Mouse (Mus musculus) MEL (cell line): Measurements from ENCODE around the gene Scgb1b24. TPM values are rescaled to one million over a fixed set of nuclear protein-coding genes. Genes with fewer than 3 reads are reported as not detected.

Source experiments
- DNase-seq: peaks from one replicate; pipeline ENCODE4 v3.0.0; 2011; ENCODE audit warnings: low read depth, low spot score
- H3K27ac ChIP-seq: 2 replicates; pipeline ENCODE4 v1.5.1; 2012; ENCODE audit warnings: low read depth, mild to moderate bottlenecking, control low read depth, low read length, moderate library complexity; ENCODE audit not compliant: control insufficient read depth
- H3K27me3 ChIP-seq, 2 experiments: fragments of 150-350 bp in 1 of 2; sonication (generic) in 1 of 2; 2 replicates each; pipeline ENCODE4 v1.6.1; 2012; ENCODE audit warnings: low read length in 2 of 2, mild to moderate bottlenecking in 2 of 2, improper control_type of control experiment in 1 of 2, moderate library complexity in 1 of 2; ENCODE audit not compliant: insufficient read depth in 2 of 2, control insufficient read depth in 1 of 2
- H3K36me3 ChIP-seq, 2 experiments: 2 replicates each; pipeline ENCODE4 v1.6.1; 2012 to 2014; ENCODE audit warnings: low read length in 2 of 2, improper control_type of control experiment in 1 of 2, inconsistent platforms in 1 of 2, mild to moderate bottlenecking in 1 of 2; ENCODE audit not compliant: insufficient read depth in 2 of 2, control insufficient read depth in 1 of 2
- H3K4me1 ChIP-seq, 2 experiments: fragments of 150-350 bp in 1 of 2; sonication (generic) in 1 of 2; 2 replicates each; pipeline ENCODE4 v1.6.1; 2012; ENCODE audit warnings: low read length in 2 of 2, improper control_type of control experiment in 1 of 2, mild to moderate bottlenecking in 1 of 2; ENCODE audit not compliant: insufficient read depth in 2 of 2, control insufficient read depth in 1 of 2
- H3K4me3 ChIP-seq, 2 experiments: fragments of 150-350 bp in 1 of 2; sonication (generic) in 1 of 2; 2 replicates each; pipeline ENCODE4 v1.5.1; 2012; ENCODE audit warnings: low read depth in 2 of 2, low read length in 2 of 2, mild to moderate bottlenecking in 2 of 2, moderate library complexity in 2 of 2, control low read depth in 1 of 2, improper control_type of control experiment in 1 of 2; ENCODE audit not compliant: control insufficient read depth in 1 of 2, insufficient read depth in 1 of 2
- H3K79me2 ChIP-seq: 2 replicates; pipeline ENCODE4 v1.6.1; 2012; ENCODE audit warnings: mild to moderate bottlenecking, low read length, moderate library complexity; ENCODE audit not compliant: control insufficient read depth, poor library complexity, insufficient read depth
- H3K9ac ChIP-seq: 2 replicates; pipeline ENCODE4 v1.6.1; 2012; ENCODE audit warnings: low read depth, mild to moderate bottlenecking, control low read depth, low read length, moderate library complexity; ENCODE audit not compliant: control insufficient read depth, poor library complexity, severe bottlenecking
- H3K9me3 ChIP-seq: fragments of 150-350 bp; sonication (generic); replicated peaks from 2 replicates; pipeline ENCODE4 v1.6.1; 2012; ENCODE audit warnings: mild to moderate bottlenecking, low read length, improper control_type of control experiment, moderate library complexity; ENCODE audit not compliant: insufficient read depth
- CHD1 ChIP-seq: IDR thresholded peaks from 2 replicates; pipeline ENCODE4 v1.6.1; 2012; ENCODE audit warnings: low read depth, mild to moderate bottlenecking, inconsistent platforms, low read length, improper control_type of control experiment
- CHD2 ChIP-seq: IDR thresholded peaks from 2 replicates; pipeline ENCODE4 v1.6.1; 2011; ENCODE audit warnings: low read length, improper control_type of control experiment
- E2F4 ChIP-seq: IDR thresholded peaks from 2 replicates; pipeline ENCODE4 v1.6.1; 2011; ENCODE audit warnings: low read depth, low read length, improper control_type of control experiment, borderline replicate concordance
- ELF1 ChIP-seq: IDR thresholded peaks from 2 replicates; pipeline ENCODE4 v1.6.1; 2014; ENCODE audit warnings: low read depth, mild to moderate bottlenecking, inconsistent platforms, low read length, improper control_type of control experiment, moderate library complexity
- EP300 ChIP-seq, 2 experiments: IDR thresholded peaks; 2 replicates each; pipeline ENCODE4 v1.6.1; 2011; ENCODE audit warnings: improper control_type of control experiment in 2 of 2, low read length in 2 of 2, low read depth in 1 of 2, mild to moderate bottlenecking in 1 of 2
- MAFK ChIP-seq: IDR thresholded peaks from 2 replicates; pipeline ENCODE4 v1.6.1; 2011; ENCODE audit warnings: low read depth, mild to moderate bottlenecking, low read length, improper control_type of control experiment, borderline replicate concordance
- MEF2A ChIP-seq: IDR thresholded peaks from 2 replicates; pipeline ENCODE4 v1.6.1; 2014; ENCODE audit warnings: low read depth, mild to moderate bottlenecking, inconsistent platforms, low read length, improper control_type of control experiment; ENCODE audit not compliant: poor library complexity, insufficient replicate concordance, severe bottlenecking; ENCODE audit errors: extremely low read depth
- MYB ChIP-seq: IDR thresholded peaks from 2 replicates; pipeline ENCODE4 v1.6.1; 2011; ENCODE audit warnings: mild to moderate bottlenecking, low read depth, low read length, improper control_type of control experiment
- MYC ChIP-seq: IDR thresholded peaks from 2 replicates; pipeline ENCODE4 v1.6.1; 2011; ENCODE audit warnings: low read depth, mild to moderate bottlenecking, low read length, improper control_type of control experiment, moderate library complexity
- POLR2A ChIP-seq, 2 experiments: IDR thresholded peaks; 2 replicates each; pipeline ENCODE4 v1.6.1; 2011 to 2012; ENCODE audit warnings: low read length in 2 of 2, mild to moderate bottlenecking in 2 of 2, control low read depth in 1 of 2, improper control_type of control experiment in 1 of 2, low read depth in 1 of 2, moderate library complexity in 1 of 2; ENCODE audit not compliant: control insufficient read depth in 1 of 2, insufficient read depth in 1 of 2, poor library complexity in 1 of 2
- POLR2AphosphoS2 ChIP-seq: IDR thresholded peaks from 2 replicates; pipeline ENCODE4 v1.6.1; 2011; ENCODE audit warnings: low read length, improper control_type of control experiment
- RCOR1 ChIP-seq: IDR thresholded peaks from 2 replicates; pipeline ENCODE4 v1.6.1; 2012; ENCODE audit warnings: low read depth, mild to moderate bottlenecking, inconsistent platforms, low read length, improper control_type of control experiment
- SIN3A ChIP-seq: IDR thresholded peaks from 2 replicates; pipeline ENCODE4 v1.6.1; 2012; ENCODE audit warnings: low read length, improper control_type of control experiment, inconsistent platforms
- USF2 ChIP-seq, 2 experiments: IDR thresholded peaks; 2 replicates each; pipeline ENCODE4 v1.6.1; 2011 to 2012; ENCODE audit warnings: improper control_type of control experiment in 2 of 2, low read length in 2 of 2, borderline replicate concordance in 1 of 2, inconsistent platforms in 1 of 2, low read depth in 1 of 2, mild to moderate bottlenecking in 1 of 2; ENCODE audit not compliant: insufficient read depth in 1 of 2
- ZKSCAN1 ChIP-seq: IDR thresholded peaks from 2 replicates; pipeline ENCODE4 v1.6.1; 2012; ENCODE audit warnings: low read depth, mild to moderate bottlenecking, inconsistent platforms, low read length, improper control_type of control experiment, moderate library complexity
- ZMIZ1 ChIP-seq: IDR thresholded peaks from 2 replicates; pipeline ENCODE4 v1.6.1; 2012; ENCODE audit warnings: low read depth, mild to moderate bottlenecking, inconsistent platforms, low read length, improper control_type of control experiment, moderate library complexity
- ZNF384 ChIP-seq: IDR thresholded peaks from 2 replicates; pipeline ENCODE4 v1.6.1; 2012; ENCODE audit warnings: low read depth, mild to moderate bottlenecking, inconsistent platforms, low read length, improper control_type of control experiment
- polyA plus RNA-seq, 2 experiments: library from polyadenylated mRNA; stranded (reverse) in 1 of 2; unstranded in 1 of 2; fragments of >175 nt in 1 of 2; fragments of >200 nt in 1 of 2; gene quantifications; 2 replicates each; pipeline versions ENCODE4 v1.2.1 to v1.2.4; 2012; ENCODE audit warnings: low replicate concordance in 2 of 2, low read depth in 1 of 2; ENCODE audit not compliant: insufficient read length in 2 of 2, insufficient read depth in 1 of 2, missing spikeins in 1 of 2
- total RNA-seq: library from RNA; depleted of rRNA; stranded (reverse); fragments of 300-350 nt; gene quantifications from 2 replicates; pipeline ENCODE4 v1.2.3, GENCODE M21; 2012; rRNA removed

Scgb1b24 gene
- total RNA-seq (not detected in 2 replicates), polyA plus RNA-seq (not detected)

DNA sequence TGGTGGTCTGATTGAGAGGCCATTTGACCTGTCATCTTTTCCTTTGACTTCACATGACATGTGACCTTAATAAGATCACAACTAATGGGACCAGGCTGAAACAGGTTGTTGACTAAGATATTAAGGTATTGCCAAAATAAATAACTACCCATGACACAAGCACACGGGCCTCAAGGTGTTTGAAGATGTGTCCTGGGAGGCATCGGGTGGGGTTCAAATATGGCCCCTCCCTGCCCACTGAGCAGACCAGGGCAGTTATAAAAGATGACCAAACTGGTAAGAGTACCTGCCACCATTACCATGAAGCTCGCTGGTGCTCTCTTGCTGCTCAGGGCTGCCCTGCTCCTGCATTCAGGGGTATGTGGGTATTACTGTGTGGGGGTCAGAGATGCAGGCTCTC, at the start of gene Scgb1b24:
Scgb1b24 (plus strand) TSS at position 301 of the 400 bp plus-strand sequence.
- H3K4me3 ChIP-seq = no peak within 1 kb of the TSS
- H3K4me1 ChIP-seq = no peaks in the 10 kb centered on the region
- no peak for DNase-seq
- no peaks in the 10 kb centered on the region for H3K9me3 ChIP-seq
- TF ChIP-seq MYB (no peak), ELF1 (no peak), ZNF384 (no peak), ZKSCAN1 (no peak), MEF2A (no peak), CHD1 (no peak), ZMIZ1 (no peak), POLR2A (IDR thresholded peaks at IDR 0.05; ENCODE audit: control insufficient read depth in 1 of 2, insufficient read depth in 1 of 2, low read depth in 1 of 2, low read length in 2 of 2, poor library complexity in 1 of 2) (no peak), EP300 (IDR thresholded peaks at IDR 0.05; ENCODE audit: low read depth in 1 of 2, low read length in 2 of 2) (no peak), POLR2AphosphoS2 (no peak), CHD2 (no peak), RCOR1 (no peak), E2F4 (no peak), MYC (no peak), SIN3A (no peak)
- no peaks in the 10 kb centered on the region for H3K79me2 ChIP-seq
- no peaks in the 10 kb centered on the region for H3K27me3 ChIP-seq
- H3K36me3 ChIP-seq = no peaks in the 10 kb centered on the region
- no peak within 1 kb of the TSS for H3K27ac ChIP-seq
- H3K9ac ChIP-seq = no peak within 1 kb of the TSS

DNA sequence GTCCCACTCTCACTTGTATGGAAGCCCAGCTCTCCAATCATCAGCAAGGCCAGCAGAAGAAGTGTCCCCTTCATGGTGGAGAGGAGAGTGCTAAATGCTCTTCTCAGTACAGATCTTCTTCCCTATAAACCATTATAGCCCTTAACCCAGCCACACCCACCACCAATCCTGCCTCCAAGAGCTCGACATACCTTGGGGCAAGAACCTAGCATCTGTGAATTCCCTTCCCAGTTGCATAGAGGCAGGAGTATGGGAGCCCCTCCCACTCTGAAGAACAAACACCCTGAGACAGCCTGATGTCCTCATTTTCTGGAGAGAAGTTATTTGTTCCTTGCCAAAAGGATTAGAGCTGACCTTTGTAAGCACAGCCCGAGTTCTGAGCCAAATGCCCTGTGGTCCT, 4.4 kb upstream of the Scgb1b24 start, which contains the start of gene Scgb2b24:
Scgb2b24 (minus strand) TSS at position 101 of the 400 bp plus-strand sequence.
- TF ChIP-seq USF2 (IDR thresholded peaks at IDR 0.05; ENCODE audit: borderline replicate concordance in 1 of 2, insufficient read depth in 1 of 2, low read depth in 1 of 2, low read length in 2 of 2) (no peak), ZNF384 (no peak), E2F4 (no peak), MAFK (no peak)
- DNase-seq = no peak
- H3K4me1 ChIP-seq = no peaks in the 10 kb centered on the region
- no peak within 1 kb of the TSS for H3K27ac ChIP-seq
- no peaks in the 10 kb centered on the region for H3K27me3 ChIP-seq
- no peaks in the 10 kb centered on the region for H3K36me3 ChIP-seq
- H3K9ac ChIP-seq = no peak within 1 kb of the TSS
- H3K79me2 ChIP-seq = no peaks in the 10 kb centered on the region
- no peak within 1 kb of the TSS for H3K4me3 ChIP-seq
- H3K9me3 ChIP-seq = no peaks in the 10 kb centered on the region

Other genes with a start within 250 kb of the Scgb1b24 start
- not detected in 2 replicates for gene Scgb2b21, start 223.3 kb upstream of the Scgb1b24 start, total RNA-seq
- not detected for gene Scgb2b21, start 223.3 kb upstream of the Scgb1b24 start, polyA plus RNA-seq
- not detected in 2 replicates for gene Scgb2b24, start 4.5 kb upstream of the Scgb1b24 start, total RNA-seq
- not detected for gene Scgb2b24, start 4.5 kb upstream of the Scgb1b24 start, polyA plus RNA-seq
- gene Scgb2b26, start 201.2 kb downstream of the Scgb1b24 start, total RNA-seq = not detected in 2 replicates
- not detected for gene Scgb2b26, start 201.2 kb downstream of the Scgb1b24 start, polyA plus RNA-seq